Mouse (Mus musculus) retina, postnatal 1 day (tissue): ENCODE measurements around the gene Aldh16a1.
"Not testable (repeated sequence)": the region's sequence is repeated elsewhere in the genome, so short reads cannot be mapped to it uniquely, and the experiment has no call there.

ENCODE experiments used
- DNase-seq: peaks from one replicate; pipeline ENCODE4 v3.0.0-alpha.2; 2012

Gene Aldh16a1

DNA sequence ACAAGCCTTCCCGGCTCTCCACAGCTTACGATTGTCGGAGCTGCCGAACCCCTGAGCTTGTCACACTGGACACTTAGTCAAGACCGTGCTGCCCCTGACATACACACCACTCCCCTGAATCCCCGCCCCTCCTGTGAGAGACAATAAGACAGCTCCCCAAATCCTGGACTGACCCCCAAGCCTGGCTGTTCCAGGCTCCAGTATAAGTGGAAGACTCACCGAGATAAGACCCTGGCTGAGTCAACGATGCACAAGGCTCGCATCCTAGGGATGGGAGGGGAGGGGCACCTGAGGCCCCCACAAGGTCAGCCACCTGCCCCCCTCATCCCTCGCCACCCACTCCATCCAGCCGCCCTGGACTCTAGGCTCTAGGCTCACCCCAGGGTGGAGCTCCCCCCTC lies 22.5 kb downstream of the Aldh16a1 start:
- DNase-seq: no peak

DNA sequence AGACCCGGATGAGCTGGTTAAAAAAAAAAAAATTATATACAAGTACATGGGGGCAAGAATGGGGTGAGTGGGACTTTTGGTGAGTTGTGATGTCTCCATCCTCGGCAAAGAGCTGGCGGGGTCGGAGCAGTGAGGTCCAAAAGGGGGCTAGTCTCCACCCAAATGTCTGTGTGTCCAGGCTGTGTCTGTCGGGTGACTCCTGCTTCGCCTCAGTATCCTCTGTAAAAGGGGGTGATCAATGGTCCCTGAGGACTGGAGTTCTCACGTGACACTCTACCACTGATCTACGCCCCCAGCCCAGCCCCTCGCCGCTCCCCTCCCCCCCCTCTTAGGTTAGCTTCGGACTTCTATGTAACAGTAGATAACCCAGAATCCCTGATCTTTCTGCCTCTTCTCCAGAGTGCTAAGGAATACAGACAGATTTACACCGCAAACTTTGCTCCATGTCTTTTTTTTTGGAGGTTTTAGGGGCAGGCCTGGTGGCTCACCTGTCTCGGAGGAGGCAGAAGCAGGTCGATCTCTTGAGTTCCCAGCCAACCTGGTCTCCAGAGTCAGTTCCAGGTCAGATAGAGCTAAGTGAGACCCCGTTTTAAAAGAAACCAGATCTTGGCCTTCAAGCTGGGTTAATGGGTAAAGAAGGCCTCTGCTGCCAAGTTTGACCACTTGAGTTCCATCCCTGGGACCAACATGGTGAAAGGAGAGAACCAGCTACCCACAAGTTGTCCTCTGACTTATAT lies 24.4 kb downstream of the Aldh16a1 start:
- DNase-seq: no peak

DNA sequence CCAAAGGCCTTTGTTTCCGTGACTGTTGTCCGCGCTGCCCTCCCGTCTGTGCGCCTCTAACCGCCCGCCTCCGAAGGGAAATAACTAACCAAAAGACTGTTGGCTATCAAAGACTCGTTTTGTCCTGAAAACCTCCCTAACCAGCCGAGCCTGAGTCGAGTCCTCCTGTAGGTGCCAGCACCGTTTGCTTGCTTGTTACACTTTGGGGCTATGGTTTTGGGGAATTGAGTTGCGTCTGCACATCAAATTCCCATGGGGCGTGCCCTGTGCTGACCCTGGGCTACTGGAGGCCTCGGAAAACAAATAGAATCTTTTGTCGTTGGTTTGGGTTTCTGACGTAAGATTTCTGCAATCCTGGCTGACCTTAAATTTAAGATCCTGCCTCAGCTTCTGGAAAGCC lies 25.1 kb downstream of the Aldh16a1 start:
- DNase-seq: no peak

GRCm38 (mm10) chr7:45128624-45129246 lies 25.6 kb downstream of the Aldh16a1 start, which contains the start of gene Rpl13a:
Gene Rpl13a (minus strand): TSS chr7:45128761.
- DNase-seq: peak; percentile 100

DNA sequence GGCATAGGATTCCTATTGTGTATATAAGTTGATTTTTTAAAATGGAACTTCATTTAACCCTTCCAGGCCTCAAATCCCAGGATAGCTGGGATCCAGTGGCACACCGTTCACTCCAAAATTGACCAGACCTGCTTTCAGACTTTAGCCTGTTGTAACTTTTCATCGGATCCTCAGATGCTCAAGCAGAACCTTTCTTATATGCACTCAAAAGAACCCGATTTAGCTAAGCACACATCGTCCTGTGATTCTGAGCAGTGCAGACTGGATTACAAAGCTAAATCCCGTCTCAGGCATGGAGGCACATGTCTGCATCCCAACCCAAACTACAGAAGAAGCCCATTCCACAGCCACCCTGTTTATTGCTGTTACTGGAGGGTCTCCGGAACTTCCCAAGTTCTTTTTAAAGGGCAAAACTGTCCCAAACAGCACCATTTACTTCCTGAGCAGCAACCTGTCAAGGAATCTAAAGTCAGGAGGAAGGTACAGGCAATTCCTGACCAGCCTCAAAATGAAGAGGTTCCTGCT lies 26.6 kb downstream of the Aldh16a1 start:
- DNase-seq: no peak

DNA sequence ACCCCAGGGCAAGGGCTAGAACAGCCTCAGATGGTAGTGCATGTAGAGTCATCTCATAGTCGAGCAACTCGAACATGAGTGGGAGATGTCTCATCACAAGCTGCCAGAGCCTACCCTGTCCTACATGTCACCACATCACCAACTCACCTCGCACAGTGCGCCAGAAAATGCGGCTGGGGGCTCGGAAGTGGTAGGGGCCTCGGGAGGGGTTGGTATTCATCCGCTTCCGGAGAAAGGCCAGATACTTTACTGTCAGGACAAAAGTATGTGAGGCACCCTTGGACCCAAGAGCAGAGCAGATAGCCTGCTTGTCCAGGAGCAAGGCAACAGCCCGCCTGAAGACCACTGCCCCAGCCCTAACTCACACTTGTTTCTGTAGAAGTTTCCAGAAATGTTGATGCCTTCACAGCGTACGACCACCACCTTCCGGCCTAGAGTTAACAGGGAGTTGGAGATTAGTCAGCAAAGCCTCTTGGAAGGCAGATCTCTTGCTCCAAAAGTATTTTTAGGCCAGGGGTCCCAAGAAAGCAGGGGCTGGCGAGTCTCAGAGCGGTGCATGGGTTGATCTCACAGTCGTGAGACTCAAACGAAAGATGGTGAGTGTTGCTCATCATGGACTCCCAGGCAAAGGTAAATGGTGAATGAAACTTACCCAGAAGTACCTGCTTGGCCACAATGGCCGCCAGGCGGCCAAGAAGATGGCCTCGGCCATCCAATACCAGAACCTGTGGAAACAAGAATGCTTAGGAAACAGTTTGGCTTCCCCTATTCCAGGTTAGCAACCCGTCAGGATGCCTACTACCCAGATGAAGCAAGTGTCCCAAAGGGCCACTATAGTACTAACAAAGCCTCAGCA lies 27.3 kb downstream of the Aldh16a1 start:
- DNase-seq: no peak

GRCm38 (mm10) chr7:45126147-45126843 lies 28.1 kb downstream of the Aldh16a1 start:
- no peak for DNase-seq

DNA sequence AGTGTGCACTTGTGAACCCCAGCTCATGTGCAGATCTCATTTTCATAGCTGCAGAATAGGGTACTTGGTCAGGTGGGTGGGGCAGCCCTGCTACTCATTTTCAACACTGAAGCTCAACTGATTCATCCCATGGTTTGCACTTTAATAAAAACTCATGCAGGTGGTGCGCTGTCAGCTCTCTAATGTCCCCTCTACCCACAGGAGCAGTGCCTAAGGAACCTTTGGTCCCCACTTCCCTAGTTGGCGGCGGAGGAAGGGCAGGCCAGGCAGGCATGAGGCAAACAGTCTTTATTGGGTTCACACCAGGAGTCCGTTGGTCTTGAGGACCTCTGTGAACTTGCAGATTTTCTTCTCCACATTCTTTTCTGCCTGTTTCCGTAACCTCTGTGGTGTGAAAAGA lies 28.7 kb downstream of the Aldh16a1 start:
- DNase-seq: not testable (repeated sequence)

DNA sequence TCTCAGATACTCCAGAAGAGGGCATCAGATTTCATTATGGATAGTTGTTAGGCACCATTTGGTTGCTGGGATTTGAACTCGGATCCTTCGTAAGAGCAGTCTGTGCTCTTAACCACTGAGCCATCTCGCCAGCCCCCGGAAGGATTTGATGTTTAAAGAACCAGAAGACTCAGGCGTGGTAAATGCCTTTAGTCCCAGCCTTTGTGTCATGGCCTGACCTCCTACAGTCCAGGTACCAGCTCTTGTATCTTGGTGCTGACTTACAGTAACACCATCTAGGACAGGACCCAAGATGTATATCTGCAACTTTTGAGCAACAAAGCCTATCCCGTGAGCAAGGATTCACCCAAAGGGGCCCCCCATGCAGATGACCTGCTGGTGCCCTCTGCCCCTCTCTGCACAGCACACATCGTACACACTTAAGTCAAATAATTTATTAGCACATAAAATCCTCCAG lies 29.2 kb downstream of the Aldh16a1 start:
- DNase-seq: peak; percentile 45

GRCm38 (mm10) chr7:45124224-45125143 lies 29.9 kb downstream of the Aldh16a1 start, which contains the start of gene Rps11:
Gene Rps11 (minus strand): TSS chr7:45124439.
- DNase-seq: peak; percentile 100

GRCm38 (mm10) chr7:45123186-45123570 lies 31.2 kb downstream of the Aldh16a1 start:
- DNase-seq: peak; percentile 20

DNA sequence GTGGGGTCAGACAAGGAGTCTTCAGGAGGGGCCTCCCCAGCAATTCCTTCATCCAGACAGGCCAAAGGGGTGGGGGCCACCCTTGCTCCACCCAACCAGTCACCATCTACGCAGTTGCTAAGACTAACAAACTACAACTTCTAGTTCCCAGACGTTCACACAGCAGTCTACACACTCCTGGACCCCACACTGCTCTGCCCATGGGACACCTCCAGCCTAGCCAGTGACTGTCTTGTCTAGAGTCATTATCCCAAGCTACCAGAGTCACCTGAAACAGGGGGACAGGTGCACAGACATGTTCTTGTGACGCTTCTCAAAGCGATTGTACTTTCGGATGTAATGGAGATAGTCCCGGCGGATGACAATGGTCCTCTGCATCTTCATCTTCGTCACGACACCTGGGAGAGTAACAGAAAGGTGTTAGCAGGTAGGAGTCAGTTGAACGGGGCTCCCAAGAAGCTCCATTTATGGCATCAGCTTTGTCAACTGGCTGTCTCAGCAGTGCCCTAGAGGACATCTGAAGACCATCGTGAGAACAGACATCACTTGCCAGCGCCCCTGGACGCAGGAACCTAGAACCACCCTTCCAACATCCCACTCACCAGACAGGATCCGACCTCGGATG lies 31.7 kb downstream of the Aldh16a1 start:
- no peak for DNase-seq

- DNase-seq: no peak
Observed at GRCm38 (mm10) chr7:45121966-45122365, 32.4 kb downstream of the Aldh16a1 start.

GRCm38 (mm10) chr7:45121404-45121803 lies 33.0 kb downstream of the Aldh16a1 start:
- no peak for DNase-seq

DNA sequence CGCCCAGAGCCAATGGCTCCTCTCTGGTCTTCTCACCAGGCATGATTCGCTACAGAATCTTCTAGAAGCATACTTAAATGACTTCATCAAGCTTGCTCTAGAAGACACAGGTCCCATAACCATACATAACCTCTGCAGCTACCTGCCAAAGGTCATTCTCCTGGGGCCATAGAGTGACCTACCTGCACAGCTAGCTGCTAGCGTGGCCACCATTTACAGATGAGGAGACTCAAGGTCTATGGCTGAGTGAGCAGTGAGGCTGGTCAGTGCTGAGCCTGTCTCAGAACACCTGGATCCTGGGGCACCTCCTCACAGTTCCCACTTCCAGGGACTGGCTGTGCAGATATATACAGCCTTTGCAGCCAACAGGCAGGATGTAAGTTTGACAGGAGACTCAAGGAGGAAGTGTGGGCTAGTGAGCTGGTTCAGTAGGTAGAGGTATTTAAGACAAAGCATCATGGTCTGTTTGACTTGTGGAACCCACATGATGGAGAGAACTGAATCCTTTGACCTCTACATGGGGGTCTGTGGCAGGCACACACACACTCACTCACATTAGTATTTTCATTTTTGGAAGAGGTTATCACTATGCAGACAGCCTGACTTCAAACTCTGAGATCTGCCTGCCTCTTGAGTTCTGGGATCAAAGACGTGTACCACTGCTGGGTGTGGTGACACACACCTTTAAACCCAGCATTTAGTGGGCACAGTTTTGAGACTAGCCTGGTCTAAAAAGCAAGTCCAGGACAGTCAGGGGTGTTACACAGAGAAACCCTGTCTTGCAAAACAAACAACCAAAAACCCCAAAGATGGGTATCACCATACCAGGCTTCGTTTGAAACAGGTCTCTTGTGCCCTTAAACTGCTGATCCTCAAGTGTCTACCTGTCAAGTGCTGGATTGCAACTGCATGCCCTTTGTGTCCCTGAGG lies 34.3 kb downstream of the Aldh16a1 start:
- DNase-seq: no peak

DNA sequence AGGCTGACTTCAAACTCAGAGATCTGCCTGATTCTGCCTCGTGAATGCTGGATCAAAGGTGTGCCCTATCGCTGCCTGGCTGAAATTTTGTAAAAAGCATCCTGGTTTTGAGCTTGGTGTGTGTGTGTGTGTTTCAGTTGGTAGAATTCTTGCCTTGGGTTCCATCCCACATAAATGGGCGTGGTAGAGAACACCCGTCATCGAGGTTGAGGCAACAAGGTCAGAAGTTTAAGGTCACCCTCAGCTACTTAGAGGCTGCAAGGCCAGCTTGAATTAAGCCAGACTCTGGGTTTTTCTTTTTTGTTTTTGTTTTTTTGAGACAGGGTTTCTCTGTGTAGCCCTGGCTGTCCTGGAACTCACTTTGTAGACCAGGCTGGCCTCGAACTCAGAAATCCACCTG lies 36.0 kb downstream of the Aldh16a1 start:
- no peak for DNase-seq

- DNase-seq: no peak
Observed at GRCm38 (mm10) chr7:45117566-45117965, 36.8 kb downstream of the Aldh16a1 start.

DNA sequence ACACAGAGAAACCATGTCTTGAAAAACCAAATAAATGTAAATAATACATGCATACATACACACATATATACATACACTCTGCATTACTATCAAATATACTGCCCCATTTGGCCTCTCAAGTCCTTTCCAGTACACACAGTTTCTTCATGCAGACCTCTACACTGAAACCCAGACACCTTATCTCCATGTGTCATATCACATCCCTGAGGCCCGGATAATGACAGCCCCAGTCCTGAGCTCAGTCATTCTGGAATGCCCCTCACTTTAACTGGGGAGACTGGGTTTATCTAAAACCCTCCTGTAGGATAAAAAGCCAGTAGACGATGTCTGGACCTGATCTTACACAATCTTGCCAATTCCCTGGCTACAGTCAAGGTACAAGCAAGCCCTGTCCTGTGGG lies 40.9 kb downstream of the Aldh16a1 start:
- no peak for DNase-seq

DNA sequence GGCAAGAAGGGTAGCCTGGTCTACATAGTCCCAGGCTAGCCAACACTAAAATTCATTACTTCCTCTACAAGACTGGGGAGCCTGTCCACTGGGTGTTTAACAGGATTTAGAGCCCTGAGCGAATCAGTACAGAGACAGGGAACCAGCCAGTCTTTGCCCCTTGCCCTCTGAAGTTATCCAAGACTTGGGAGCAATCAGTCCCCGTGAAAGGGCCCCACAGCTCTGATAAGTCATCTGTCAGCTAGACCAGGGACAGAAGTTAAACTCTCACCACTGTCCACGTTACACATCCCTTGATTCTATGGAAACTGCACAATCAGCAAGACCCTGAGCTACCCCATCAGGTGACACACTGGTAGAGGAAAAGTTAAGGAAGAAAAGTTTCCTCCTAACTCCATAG lies 41.9 kb downstream of the Aldh16a1 start:
- no peak for DNase-seq

DNA sequence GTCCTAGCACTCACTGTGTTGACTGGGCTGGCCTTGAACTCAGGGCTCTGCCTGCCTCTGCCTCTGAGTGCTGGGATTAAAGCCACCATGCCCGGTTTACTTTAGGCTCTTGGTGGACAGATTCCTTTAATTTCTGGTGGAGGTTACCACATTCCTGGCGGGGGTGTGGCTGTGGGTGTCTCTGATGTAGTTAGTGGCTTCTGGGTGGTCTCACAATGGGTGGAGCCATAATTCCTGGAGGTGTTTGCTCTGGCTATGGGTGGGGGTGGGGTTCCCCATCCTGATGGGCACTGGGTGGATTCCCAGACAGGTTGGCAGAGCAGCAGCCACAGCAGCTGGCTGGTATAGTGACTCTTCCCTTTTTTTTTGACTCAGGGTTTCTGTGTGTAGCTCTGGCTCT lies 42.4 kb downstream of the Aldh16a1 start:
- no peak for DNase-seq
